Mouse (Mus musculus) olfactory bulb, adult 2 months (tissue): ENCODE results near the gene Gm11492.

Source experiments
- CTCF ChIP-seq: fragments of 200-500 bp; IDR thresholded peaks from 2 replicates; pipeline ENCODE4 v1.5.1; 2012; ENCODE audit warnings: low read depth, mild to moderate bottlenecking, low read length, moderate library complexity; ENCODE audit not compliant: insufficient read depth
- POLR2A ChIP-seq: fragments of 200-500 bp; IDR thresholded peaks from 2 replicates; pipeline ENCODE4 v1.6.1; 2012; ENCODE audit warnings: mild to moderate bottlenecking, low read depth, low read length, moderate library complexity; ENCODE audit not compliant: insufficient read depth

DNA sequence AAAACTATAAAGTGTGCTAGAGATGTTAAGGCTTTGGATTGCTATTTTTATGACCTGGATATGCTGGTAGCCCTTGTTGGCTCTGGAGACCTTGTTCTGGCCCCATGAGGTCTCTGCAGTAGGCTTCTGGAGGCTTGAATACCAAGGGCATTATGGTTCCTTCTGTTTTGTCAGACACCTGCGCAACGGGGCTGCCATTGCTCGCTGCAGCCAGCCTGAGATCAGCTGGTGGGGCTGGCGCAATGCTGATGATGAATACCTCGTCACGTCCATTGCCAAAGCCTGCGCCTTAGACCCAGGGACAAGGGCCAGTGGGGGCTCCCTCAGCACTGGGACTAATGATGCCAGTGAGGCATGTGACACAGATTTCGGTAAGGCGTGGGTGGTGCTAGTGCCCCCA is 35.8 kb downstream of the Gm11492 start:
- TF ChIP-seq POLR2A = no peak
- TF ChIP-seq CTCF = no peak
